ENCODE assay signal across 10 mouse cellular contexts in genomic region chr4:143213571-143213970, GRCm38 (mm10).
"Had no signal": no experiment of that assay in that cellular context is flagged by ENCODE, and none has a peak within 500 bp of the region (broad histone marks: within the 10 kb centered on the region; RNA-seq: fewer than 3 reads in every experiment).

No protein-coding gene starts in this region.

- H3K27me3 ChIP-seq: kidney, embryonic 15.5 days; midbrain, embryonic 13.5 days; neural tube, embryonic 13.5 days had no signal

- H3K9ac ChIP-seq: midbrain, embryonic 13.5 days had no signal

- H3K9me3 ChIP-seq: kidney, embryonic 15.5 days; midbrain, embryonic 10.5 days; midbrain, embryonic 13.5 days; neural tube, embryonic 13.5 days had no signal

- DNase-seq: kidney, adult 8-10 months; kidney, postnatal 10 days; liver, postnatal 0 days; lung, embryonic 14.5 days; thymus, adult 18-20 months; thymus, postnatal 36 days had no signal

- H3K36me3 ChIP-seq: kidney, embryonic 15.5 days; midbrain, embryonic 10.5 days; midbrain, embryonic 13.5 days; neural tube, embryonic 13.5 days had no signal
